Mouse (Mus musculus): ENCODE measurements at regions not wholly inside any gene's neighbourhood (a gene's known extent, or its start where the extent isn't known, plus 50 kb on each side); places are given as distances from the start of the nearest gene placed in this dataset.
A peak's percentile ranks its signal among the peaks of the same experiment; 100 is the strongest.

- Histone ChIP-seq H3K27ac (ENCODE audit: low read length) (no peak overlapping the region), H3K4me1 (ENCODE audit: insufficient read depth, low read length) (no peaks in the 10 kb centered on the region), H3K9me3 (ENCODE audit: low read length) (no peaks in the 10 kb centered on the region), H3K4me3 (ENCODE audit: low read length) (no peak overlapping the region), H3K9ac (replicated peaks; ENCODE audit: low read length) (no peak overlapping the region), H3K27me3 (ENCODE audit: insufficient read depth, low read length) (no peaks in the 10 kb centered on the region), H3K4me2 (replicated peaks; ENCODE audit: low read depth, low read length) (no peak overlapping the region), H3K36me3 (ENCODE audit: insufficient read depth, low read length) (no peaks in the 10 kb centered on the region)
- ATAC-seq (ENCODE audit: low FRiP score, low TSS enrichment) = no peak
- WGBS = 81% methylated on average over 4 of the region's 4 CpGs
Observed at GRCm38 (mm10) chr11:45782435-45782834, 69.4 kb upstream of the Clint1 start.

- Histone ChIP-seq H3K4me1 (ENCODE audit: insufficient read depth, low read length) (no peaks in the 10 kb centered on the region), H3K27me3 (ENCODE audit: insufficient read depth, low read length) (no peaks in the 10 kb centered on the region), H3K9me3 (ENCODE audit: low read length) (no peaks in the 10 kb centered on the region), H3K4me3 (ENCODE audit: low read length) (no peak overlapping the region), H3K9ac (replicated peaks; ENCODE audit: low read length) (no peak overlapping the region), H3K27ac (ENCODE audit: low read length) (no peak overlapping the region), H3K36me3 (ENCODE audit: insufficient read depth, low read length) (no peaks in the 10 kb centered on the region), H3K4me2 (replicated peaks; ENCODE audit: low read depth, low read length) (no peak overlapping the region)
- WGBS = 58% methylated on average over 9 of the region's 9 CpGs
- ATAC-seq (ENCODE audit: low FRiP score, low TSS enrichment) = 0 out of 2 replicates have a peak, but pooled peaks have one; percentile 49
Observed at GRCm38 (mm10) chr11:45785806-45786205, 66.0 kb upstream of the Clint1 start.

- H3K27me3 ChIP-seq (ENCODE audit: insufficient read depth, low read length) = no peaks in the 10 kb centered on the region
- no peaks in the 10 kb centered on the region for H3K9me3 ChIP-seq (ENCODE audit: low read length)
- no peak overlapping the region for H3K4me3 ChIP-seq (ENCODE audit: low read length)
- H3K27ac ChIP-seq (ENCODE audit: low read length) = no peak overlapping the region
- no peaks in the 10 kb centered on the region for H3K36me3 ChIP-seq (ENCODE audit: insufficient read depth, low read length)
- no peak for ATAC-seq (ENCODE audit: low FRiP score, low TSS enrichment)
- WGBS = 93% methylated on average over 5 of the region's 5 CpGs
- no peak overlapping the region for H3K4me2 ChIP-seq (replicated peaks; ENCODE audit: low read depth, low read length)
- H3K9ac ChIP-seq (replicated peaks; ENCODE audit: low read length) = no peak overlapping the region
- no peaks in the 10 kb centered on the region for H3K4me1 ChIP-seq (ENCODE audit: insufficient read depth, low read length)
Observed at GRCm38 (mm10) chr11:45787408-45787807, 64.4 kb upstream of the Clint1 start.

- no peak overlapping the region for H3K9ac ChIP-seq (replicated peaks; ENCODE audit: low read length)
- no peaks in the 10 kb centered on the region for H3K9me3 ChIP-seq (ENCODE audit: low read length)
- H3K4me3 ChIP-seq (ENCODE audit: low read length) = no peak overlapping the region
- H3K36me3 ChIP-seq (ENCODE audit: insufficient read depth, low read length) = no peaks in the 10 kb centered on the region
- no peaks in the 10 kb centered on the region for H3K4me1 ChIP-seq (ENCODE audit: insufficient read depth, low read length)
- 93% methylated on average over 3 of the region's 3 CpGs for WGBS
- ATAC-seq (ENCODE audit: low FRiP score, low TSS enrichment) = no peak
- no peak overlapping the region for H3K4me2 ChIP-seq (replicated peaks; ENCODE audit: low read depth, low read length)
- no peaks in the 10 kb centered on the region for H3K27me3 ChIP-seq (ENCODE audit: insufficient read depth, low read length)
- H3K27ac ChIP-seq (ENCODE audit: low read length) = no peak overlapping the region
Observed at GRCm38 (mm10) chr11:45789886-45790285, 62.0 kb upstream of the Clint1 start.

- no peak for ATAC-seq (ENCODE audit: low FRiP score, low TSS enrichment)
- Histone ChIP-seq H3K36me3 (ENCODE audit: insufficient read depth, low read length) (no peaks in the 10 kb centered on the region), H3K4me1 (ENCODE audit: insufficient read depth, low read length) (peaks cover 4% of the 10 kb centered on the region; the same call in 1 of the 2 replicates), H3K27ac (ENCODE audit: low read length) (no peak overlapping the region), H3K9ac (replicated peaks; ENCODE audit: low read length) (no peak overlapping the region), H3K9me3 (ENCODE audit: low read length) (no peaks in the 10 kb centered on the region), H3K4me2 (replicated peaks; ENCODE audit: low read depth, low read length) (no peak overlapping the region), H3K27me3 (ENCODE audit: insufficient read depth, low read length) (no peaks in the 10 kb centered on the region), H3K4me3 (ENCODE audit: low read length) (no peak overlapping the region)
- WGBS = 88% methylated on average over 8 of the region's 8 CpGs
Observed at GRCm38 (mm10) chr11:45790504-45790903, 61.3 kb upstream of the Clint1 start.

GRCm38 (mm10) chr11:45791696-45792095, 60.2 kb upstream of the Clint1 start:
- peaks cover 7% of the 10 kb centered on the region; the same call in 1 of the 2 replicates for H3K4me1 ChIP-seq (ENCODE audit: insufficient read depth, low read length)
- H3K27me3 ChIP-seq (ENCODE audit: insufficient read depth, low read length) = no peaks in the 10 kb centered on the region
- H3K4me3 ChIP-seq (ENCODE audit: low read length) = no peak overlapping the region
- no peak for ATAC-seq (ENCODE audit: low FRiP score, low TSS enrichment)
- 82% methylated on average over 2 of the region's 2 CpGs for WGBS
- H3K27ac ChIP-seq (ENCODE audit: low read length) = no peak overlapping the region
- no peaks in the 10 kb centered on the region for H3K36me3 ChIP-seq (ENCODE audit: insufficient read depth, low read length)
- no peak overlapping the region for H3K9ac ChIP-seq (replicated peaks; ENCODE audit: low read length)
- H3K4me2 ChIP-seq (replicated peaks; ENCODE audit: low read depth, low read length) = no peak overlapping the region
- no peaks in the 10 kb centered on the region for H3K9me3 ChIP-seq (ENCODE audit: low read length)

- H3K4me3 ChIP-seq (ENCODE audit: low read length) = no peak overlapping the region
- ATAC-seq (ENCODE audit: low FRiP score, low TSS enrichment) = no peak
- H3K9ac ChIP-seq (replicated peaks; ENCODE audit: low read length) = no peak overlapping the region
- no peak overlapping the region for H3K4me2 ChIP-seq (replicated peaks; ENCODE audit: low read depth, low read length)
- peaks cover 15% of the 10 kb centered on the region for H3K4me1 ChIP-seq (ENCODE audit: insufficient read depth, low read length)
- H3K27ac ChIP-seq (ENCODE audit: low read length) = no peak overlapping the region
- H3K36me3 ChIP-seq (ENCODE audit: insufficient read depth, low read length) = no peaks in the 10 kb centered on the region
- H3K27me3 ChIP-seq (ENCODE audit: insufficient read depth, low read length) = no peaks in the 10 kb centered on the region
- 69% methylated on average over 5 of the region's 5 CpGs for WGBS
- no peaks in the 10 kb centered on the region for H3K9me3 ChIP-seq (ENCODE audit: low read length)
Observed at GRCm38 (mm10) chr11:45794361-45794981, 57.4 kb upstream of the Clint1 start.

- ATAC-seq (ENCODE audit: low FRiP score, low TSS enrichment) = no peak
- no peak overlapping the region for H3K4me3 ChIP-seq (ENCODE audit: low read length)
- 0 out of 2 replicates have a peak overlapping the region, but pooled peaks have one; percentile 16 for H3K9ac ChIP-seq (replicated peaks; ENCODE audit: low read length)
- no peaks in the 10 kb centered on the region for H3K36me3 ChIP-seq (ENCODE audit: insufficient read depth, low read length)
- no peaks in the 10 kb centered on the region for H3K27me3 ChIP-seq (ENCODE audit: insufficient read depth, low read length)
- H3K4me1 ChIP-seq (ENCODE audit: insufficient read depth, low read length) = peaks cover 22% of the 10 kb centered on the region
- H3K27ac ChIP-seq (ENCODE audit: low read length) = 0 out of 2 replicates have a peak overlapping the region, but pooled peaks have one; percentile 36
- no peaks in the 10 kb centered on the region for H3K9me3 ChIP-seq (ENCODE audit: low read length)
- no peak overlapping the region for H3K4me2 ChIP-seq (replicated peaks; ENCODE audit: low read depth, low read length)
- WGBS = 41% methylated on average over 6 of the region's 6 CpGs
Observed at GRCm38 (mm10) chr11:45795322-45795721, 56.5 kb upstream of the Clint1 start.

GRCm38 (mm10) chr11:45795731-45796130, 56.1 kb upstream of the Clint1 start:
- peaks cover 22% of the 10 kb centered on the region for H3K4me1 ChIP-seq (ENCODE audit: insufficient read depth, low read length)
- H3K36me3 ChIP-seq (ENCODE audit: insufficient read depth, low read length) = no peaks in the 10 kb centered on the region
- H3K9me3 ChIP-seq (ENCODE audit: low read length) = no peaks in the 10 kb centered on the region
- no peak overlapping the region for H3K27ac ChIP-seq (ENCODE audit: low read length)
- H3K9ac ChIP-seq (replicated peaks; ENCODE audit: low read length) = no peak overlapping the region
- H3K27me3 ChIP-seq (ENCODE audit: insufficient read depth, low read length) = no peaks in the 10 kb centered on the region
- no peak overlapping the region for H3K4me3 ChIP-seq (ENCODE audit: low read length)
- H3K4me2 ChIP-seq (replicated peaks; ENCODE audit: low read depth, low read length) = no peak overlapping the region
- 10% methylated on average over 3 of the region's 3 CpGs for WGBS
- peak; percentile 67; the same call in 1 of the 2 replicates for ATAC-seq (ENCODE audit: low FRiP score, low TSS enrichment)

- Histone ChIP-seq H3K9me3 (ENCODE audit: low read length) (no peaks in the 10 kb centered on the region), H3K27me3 (ENCODE audit: insufficient read depth, low read length) (no peaks in the 10 kb centered on the region), H3K36me3 (ENCODE audit: insufficient read depth, low read length) (no peaks in the 10 kb centered on the region), H3K4me3 (ENCODE audit: low read length) (no peak overlapping the region), H3K4me1 (ENCODE audit: insufficient read depth, low read length) (peaks cover 22% of the 10 kb centered on the region), H3K4me2 (replicated peaks; ENCODE audit: low read depth, low read length) (peak overlapping the region; percentile 37), H3K27ac (ENCODE audit: low read length) (0 out of 2 replicates have a peak overlapping the region, but pooled peaks have one; percentile 3), H3K9ac (replicated peaks; ENCODE audit: low read length) (no peak overlapping the region)
- 15% methylated on average over 9 of the region's 9 CpGs for WGBS
- ATAC-seq (ENCODE audit: low FRiP score, low TSS enrichment) = peak; percentile 54; the same call in 1 of the 2 replicates
Observed at GRCm38 (mm10) chr11:45799732-45800386, 52.0 kb upstream of the Clint1 start.
